In the genomic region with DNA sequence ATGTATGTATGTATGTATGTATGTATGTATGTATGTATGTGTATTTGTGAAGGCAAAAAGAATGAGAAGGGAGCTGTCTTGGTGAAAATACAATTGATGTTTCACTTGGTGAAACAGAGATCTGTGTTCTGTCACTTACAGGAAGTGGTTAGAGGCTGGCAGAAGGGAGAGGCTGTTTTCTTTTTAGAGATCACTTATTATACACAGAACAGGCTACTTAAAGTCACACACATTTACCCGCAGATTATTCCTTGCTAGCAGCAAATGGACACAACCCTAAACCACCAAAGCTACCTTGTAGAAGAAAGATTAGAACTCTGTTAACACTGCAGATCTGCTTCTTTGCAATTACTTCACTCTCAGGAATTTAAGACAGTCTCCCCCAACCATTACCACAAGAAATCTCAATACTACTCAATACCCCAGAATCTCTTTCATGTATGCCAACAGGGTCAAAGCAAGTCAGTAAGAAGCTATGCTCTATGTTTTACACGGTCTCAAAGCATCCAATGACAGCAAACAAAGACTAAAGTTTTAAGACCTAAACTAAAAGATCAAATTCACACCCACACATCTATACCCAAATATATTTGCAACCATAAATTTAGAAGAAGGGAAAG, we compare ENCODE assay signal across 10 mouse cellular contexts.
DNase-seq lines count a peak whose midpoint lies in the region; ATAC-seq lines count a peak whose summit lies in the region.
"Had no signal": no experiment of that assay in that cellular context is flagged by ENCODE, and none has a peak within 500 bp of the region (broad histone marks: within the 10 kb centered on the region; RNA-seq: fewer than 3 reads in every experiment).

No protein-coding gene starts in this region.

- H3K9me3 ChIP-seq in embryonic facial prominence, embryonic 15.5 days (replicated peaks) = no peaks in the 10 kb centered on the region
- H3K9me3 ChIP-seq: limb, embryonic 10.5 days had no signal

- no peak overlapping the region for H3K4me2 ChIP-seq in embryonic facial prominence, embryonic 15.5 days (replicated peaks)

- H3K27me3 ChIP-seq in embryonic facial prominence, embryonic 15.5 days = no peaks in the 10 kb centered on the region

- no peak overlapping the region for H3K4me3 ChIP-seq in embryonic facial prominence, embryonic 15.5 days (replicated peaks)
- H3K4me3 ChIP-seq: limb, embryonic 10.5 days had no signal

- H3K27ac ChIP-seq in embryonic facial prominence, embryonic 15.5 days (replicated peaks) = 0 out of 2 replicates have a peak overlapping the region, but pooled peaks have one; percentile 4
- H3K27ac ChIP-seq: limb, embryonic 10.5 days had no signal

- WGBS in embryonic facial prominence, embryonic 15.5 days = 37% methylated on average over 2 of the region's 2 CpGs

- H3K4me1 ChIP-seq in embryonic facial prominence, embryonic 15.5 days = peaks cover 24% of the 10 kb centered on the region

- no peaks in the 10 kb centered on the region for H3K36me3 ChIP-seq in embryonic facial prominence, embryonic 15.5 days
- H3K36me3 ChIP-seq: limb, embryonic 10.5 days had no signal

- no peak for ATAC-seq in embryonic facial prominence, embryonic 15.5 days (ENCODE audit: insufficient number of reproducible peaks, low FRiP score, low TSS enrichment, low read depth)

- H3K9ac ChIP-seq in embryonic facial prominence, embryonic 15.5 days = no peak overlapping the region

- DNase-seq in lung, postnatal 25 days (ENCODE audit: low spot score) = peak; percentile 32
- DNase-seq in lung, adult 18-20 months = no peak
- peak; percentile 27 to 49 for DNase-seq in CD8-positive naive resting alpha-beta T cell, adult 2 months (ENCODE audit: low read depth in 2 of 2, low spot score in 2 of 2)
- peak; percentile 35 to 53 for DNase-seq in natural killer cell, adult 2 months (ENCODE audit: low spot score in 2 of 2)
- DNase-seq in kidney, postnatal 4 days = no peak
- DNase-seq in adrenal gland, postnatal 25 days = no peak
- DNase-seq: cerebellum, adult 9-10 months; kidney, adult 11 months had no signal

Comparison
In these comparisons a context has a peak if more than half of its experiments do, and no peak if none do; other contexts are left out.
1. DNase-seq: peak in lung, postnatal 25 days (single experiment), CD8-positive naive resting alpha-beta T cell, adult 2 months (2 of 2) and natural killer cell, adult 2 months (2 of 2); none in lung, adult 18-20 months (0 of 2), kidney, postnatal 4 days (0 of 2) and adrenal gland, postnatal 25 days (single experiment).